Mouse (Mus musculus) erythroblast, adult 5-6 weeks (primary cell): Measurements from ENCODE around the gene Ifna11. TPM values are rescaled to one million over a fixed set of nuclear protein-coding genes. Genes with fewer than 3 reads are reported as not detected.
"Not testable (repeated sequence)": the region's sequence is repeated elsewhere in the genome, so short reads cannot be mapped to it uniquely, and the experiment has no call there.

Experiments used
- ATAC-seq: replicated peaks from 2 replicates; pipeline ENCODE4 v1.8.0; 2016; ENCODE audit warnings: moderate number of reproducible peaks, mild to moderate bottlenecking, moderate TSS enrichment, inconsistent platforms; ENCODE audit not compliant: poor library complexity, low FRiP score, severe bottlenecking
- total RNA-seq, 2 experiments: library from RNA; stranded (forward) in 1 of 2; stranded (reverse) in 1 of 2; fragments of 150-400 nt in 1 of 2; fragments of 200-764, 138-1000 nt in 1 of 2; gene quantifications; 2 replicates each; pipeline versions ENCODE4 v1.2.3 to v1.2.4; 2015 to 2017; ENCODE audit warnings: low replicate concordance in 2 of 2

Gene Ifna11
- not detected in 2 replicates for total RNA-seq (2015; ENCODE audit: low replicate concordance)
- not detected in 2 replicates for total RNA-seq (2017; ENCODE audit: low replicate concordance)

- no peak for ATAC-seq
Observed at GRCm38 (mm10) chr4:88819659-88820058, at the start of gene Ifna11. TSS of gene Ifna11 (plus strand) at chr4:88819959.

- not testable (repeated sequence) for ATAC-seq
Observed at GRCm38 (mm10) chr4:88773534-88773933, 46.2 kb upstream of the Ifna11 start, which contains the start of gene Gm13290. TSS of gene Gm13290 (plus strand) at chr4:88773834.

GRCm38 (mm10) chr4:88776622-88777021 lies 43.1 kb upstream of the Ifna11 start, which contains the start of gene Gm13289:
TSS of gene Gm13289 (plus strand) at chr4:88776922.
- ATAC-seq = not testable (repeated sequence)

- ATAC-seq = not testable (repeated sequence)
Observed at GRCm38 (mm10) chr4:88779550-88779949, 40.2 kb upstream of the Ifna11 start, which contains the start of gene Gm13272. TSS of gene Gm13272 (plus strand) at chr4:88779850.

- not testable (repeated sequence) for ATAC-seq
Observed at GRCm38 (mm10) chr4:88780320-88780719, 39.4 kb upstream of the Ifna11 start.

GRCm38 (mm10) chr4:88781831-88782230 lies 37.9 kb upstream of the Ifna11 start, which contains the start of gene Ifnz:
TSS of gene Ifnz (plus strand) at chr4:88782131.
- not testable (repeated sequence) for ATAC-seq

- not testable (repeated sequence) for ATAC-seq
Observed at GRCm38 (mm10) chr4:88782335-88782734, 37.4 kb upstream of the Ifna11 start.

GRCm38 (mm10) chr4:88785409-88785808 lies 34.4 kb upstream of the Ifna11 start, which contains the start of gene Gm13276:
TSS of gene Gm13276 (plus strand) at chr4:88785709.
- not testable (repeated sequence) for ATAC-seq

GRCm38 (mm10) chr4:88788402-88788801 lies 31.4 kb upstream of the Ifna11 start, which contains the start of gene Gm13277:
TSS of gene Gm13277 (plus strand) at chr4:88788632.
- ATAC-seq = not testable (repeated sequence)

- not testable (repeated sequence) for ATAC-seq
Observed at GRCm38 (mm10) chr4:88791250-88791649, 28.5 kb upstream of the Ifna11 start, which contains the start of gene Gm13278. TSS of gene Gm13278 (plus strand) at chr4:88791550.

- not testable (repeated sequence) for ATAC-seq
Observed at GRCm38 (mm10) chr4:88793936-88794675, 25.7 kb upstream of the Ifna11 start, which contains the start of gene Gm13275. TSS of gene Gm13275 (plus strand) at chr4:88794487.

- not testable (repeated sequence) for ATAC-seq
Observed at GRCm38 (mm10) chr4:88797097-88797496, 22.7 kb upstream of the Ifna11 start, which contains the start of gene Gm13279. TSS of gene Gm13279 (plus strand) at chr4:88797397.

GRCm38 (mm10) chr4:88799365-88799764 lies 20.4 kb upstream of the Ifna11 start, which contains the start of gene Gm13285:
TSS of gene Gm13285 (plus strand) at chr4:88799665.
- not testable (repeated sequence) for ATAC-seq

GRCm38 (mm10) chr4:88802954-88803353 lies 16.8 kb upstream of the Ifna11 start, which contains the start of gene Gm13287:
TSS of gene Gm13287 (plus strand) at chr4:88803254.
- ATAC-seq = not testable (repeated sequence)

GRCm38 (mm10) chr4:88805231-88805630 lies 14.5 kb upstream of the Ifna11 start, which contains the start of gene Gm13288:
TSS of gene Gm13288 (plus strand) at chr4:88805531.
- ATAC-seq = not testable (repeated sequence)

- ATAC-seq = not testable (repeated sequence)
Observed at GRCm38 (mm10) chr4:88805761-88806160, 14.0 kb upstream of the Ifna11 start.

- no peak for ATAC-seq
Observed at GRCm38 (mm10) chr4:88815928-88816327, 3.8 kb upstream of the Ifna11 start, which contains the start of gene Ifna7. TSS of gene Ifna7 (plus strand) at chr4:88816228.

- ATAC-seq = no peak
Observed at GRCm38 (mm10) chr4:88822995-88823394, 3.2 kb downstream of the Ifna11 start.

GRCm38 (mm10) chr4:88827116-88827515 lies 7.4 kb downstream of the Ifna11 start, which contains the start of gene Ifna6:
TSS of gene Ifna6 (plus strand) at chr4:88827416.
- not testable (repeated sequence) for ATAC-seq

GRCm38 (mm10) chr4:88830523-88830922 lies 10.8 kb downstream of the Ifna11 start:
- ATAC-seq = no peak
